Mouse (Mus musculus): ENCODE results near the gene Gm7233.
"Not testable (repeated sequence)": the region's sequence is repeated elsewhere in the genome, so short reads cannot be mapped to it uniquely, and the experiment has no call there.

Gene Gm7233

DNA sequence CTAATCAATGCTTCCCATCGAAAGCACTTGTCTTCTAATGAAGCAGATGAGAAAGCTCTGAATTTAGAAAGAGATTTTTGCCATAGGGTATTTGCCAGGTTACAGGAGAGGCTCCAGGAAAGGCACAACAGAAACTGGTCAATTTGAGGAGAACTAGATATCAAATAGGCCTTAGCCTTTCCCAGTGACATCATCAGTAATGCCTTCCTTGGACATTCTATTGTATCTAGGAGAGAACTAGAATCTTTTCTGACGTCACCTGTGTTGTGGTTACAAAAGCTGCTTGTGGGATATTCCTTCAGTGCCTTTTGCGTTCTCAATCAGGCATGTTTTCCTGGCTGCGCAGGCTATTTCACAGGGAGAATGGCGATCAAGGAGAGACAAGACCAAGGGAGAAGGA, at the start of gene Gm7233:
Gene Gm7233, plus strand, starts transcription at position 301 of the 400 bp plus-strand sequence.
- DNase-seq (ENCODE audit: low spot score): not testable (repeated sequence)

DNA sequence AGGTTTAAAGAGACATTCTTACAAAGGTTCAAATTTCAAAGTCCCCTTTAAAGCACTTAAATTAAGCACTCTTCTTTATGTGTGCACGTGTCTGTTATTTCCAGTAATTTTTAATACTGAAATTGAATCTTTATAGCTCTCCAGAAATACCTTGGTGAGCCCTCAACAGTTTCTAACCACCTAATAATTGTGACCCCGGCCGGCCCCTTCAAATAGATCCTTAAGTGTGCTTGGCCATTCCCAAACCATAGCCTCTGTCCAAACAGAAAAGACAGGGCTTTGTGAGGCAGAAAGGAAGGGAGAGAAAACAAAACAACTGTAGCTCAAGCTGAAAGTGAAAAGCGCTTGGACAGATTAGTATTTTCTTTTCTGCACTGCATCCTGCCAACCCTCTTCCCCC, 12.5 kb upstream of the Gm7233 start:
- not testable (repeated sequence) for DNase-seq (ENCODE audit: low spot score)

DNA sequence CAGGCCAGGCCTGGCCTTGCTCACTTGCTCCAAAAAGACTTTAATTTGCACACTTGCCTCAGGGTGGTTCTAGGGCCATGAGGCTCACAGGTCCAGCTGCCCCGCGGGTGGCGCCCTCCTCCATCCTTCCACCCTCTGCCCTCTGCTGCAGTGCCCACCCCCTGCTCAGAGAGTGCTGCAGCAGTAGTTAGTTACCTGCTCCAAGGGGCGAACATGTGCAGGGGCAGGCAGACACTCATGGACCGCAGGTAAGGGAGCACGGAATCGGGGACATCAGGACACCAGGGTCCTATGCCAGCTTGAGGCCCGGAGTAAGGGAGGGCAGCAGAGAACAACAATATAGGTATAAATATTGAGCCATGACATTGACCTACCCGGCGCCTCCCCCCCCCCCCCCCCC, 11.7 kb upstream of the Gm7233 start:
- not testable (repeated sequence) for DNase-seq (ENCODE audit: low spot score)

DNA sequence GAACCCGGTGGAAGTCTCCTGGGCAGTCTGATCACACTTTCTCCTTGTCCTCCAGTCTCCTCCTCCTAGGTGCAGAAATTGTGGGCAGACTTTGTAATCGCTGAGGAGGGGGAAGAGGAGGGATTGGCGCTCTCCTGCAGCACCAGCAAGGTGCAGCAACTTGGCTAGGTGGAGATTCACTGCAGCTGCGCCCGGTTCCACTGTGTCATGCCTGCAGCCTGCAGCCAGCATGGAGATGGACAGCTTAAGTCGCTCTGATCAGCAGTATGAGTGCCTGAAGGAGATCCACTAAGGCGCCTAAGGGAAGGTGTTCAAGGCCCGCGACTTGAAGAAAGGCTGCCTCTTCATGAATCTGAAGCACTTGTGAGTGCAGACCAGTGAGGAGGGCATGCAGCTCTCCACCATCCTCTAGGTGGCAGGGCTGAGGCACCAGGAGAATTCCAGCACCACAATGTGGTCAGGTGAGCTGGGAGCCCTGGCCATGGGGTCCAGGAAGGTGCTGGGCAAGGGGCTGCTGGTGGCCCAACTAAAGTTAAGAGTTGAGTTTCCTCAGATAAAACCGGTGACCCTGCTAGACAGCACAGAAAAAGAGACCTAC, 11.0 kb upstream of the Gm7233 start:
- DNase-seq (ENCODE audit: low spot score): not testable (repeated sequence)

DNA sequence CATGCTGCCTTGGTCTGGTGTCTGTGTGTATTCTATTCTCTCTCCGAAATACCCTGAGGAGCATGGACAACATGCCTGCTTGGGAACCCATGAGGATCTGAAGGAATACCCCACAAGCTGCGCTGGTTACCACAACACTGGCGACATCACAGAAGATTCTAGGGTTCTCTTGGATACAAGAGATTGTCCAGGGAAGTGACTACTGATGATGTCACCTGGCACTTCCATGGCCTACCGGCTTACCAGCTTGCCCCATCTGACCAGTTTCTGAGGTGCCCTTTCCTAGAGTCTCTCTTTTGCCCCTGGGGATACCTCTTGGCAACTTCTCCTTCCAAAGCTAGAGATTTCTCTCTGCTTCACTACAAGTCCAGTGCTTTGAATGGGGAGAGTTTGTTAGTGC, 55.5 kb downstream of the Gm7233 start, which contains the start of gene Gm8122:
Gene Gm8122, minus strand, starts transcription at position 101 of the 400 bp plus-strand sequence.
- DNase-seq (ENCODE audit: low spot score): not testable (repeated sequence)
